Mouse (Mus musculus): Measurements from ENCODE around the gene B4galnt2. TPM values are rescaled to one million over a fixed set of nuclear protein-coding genes. Genes with fewer than 3 reads are reported as not detected.

B4galnt2 gene
- polyA plus RNA-seq, 1 experiment, result not detected

DNA sequence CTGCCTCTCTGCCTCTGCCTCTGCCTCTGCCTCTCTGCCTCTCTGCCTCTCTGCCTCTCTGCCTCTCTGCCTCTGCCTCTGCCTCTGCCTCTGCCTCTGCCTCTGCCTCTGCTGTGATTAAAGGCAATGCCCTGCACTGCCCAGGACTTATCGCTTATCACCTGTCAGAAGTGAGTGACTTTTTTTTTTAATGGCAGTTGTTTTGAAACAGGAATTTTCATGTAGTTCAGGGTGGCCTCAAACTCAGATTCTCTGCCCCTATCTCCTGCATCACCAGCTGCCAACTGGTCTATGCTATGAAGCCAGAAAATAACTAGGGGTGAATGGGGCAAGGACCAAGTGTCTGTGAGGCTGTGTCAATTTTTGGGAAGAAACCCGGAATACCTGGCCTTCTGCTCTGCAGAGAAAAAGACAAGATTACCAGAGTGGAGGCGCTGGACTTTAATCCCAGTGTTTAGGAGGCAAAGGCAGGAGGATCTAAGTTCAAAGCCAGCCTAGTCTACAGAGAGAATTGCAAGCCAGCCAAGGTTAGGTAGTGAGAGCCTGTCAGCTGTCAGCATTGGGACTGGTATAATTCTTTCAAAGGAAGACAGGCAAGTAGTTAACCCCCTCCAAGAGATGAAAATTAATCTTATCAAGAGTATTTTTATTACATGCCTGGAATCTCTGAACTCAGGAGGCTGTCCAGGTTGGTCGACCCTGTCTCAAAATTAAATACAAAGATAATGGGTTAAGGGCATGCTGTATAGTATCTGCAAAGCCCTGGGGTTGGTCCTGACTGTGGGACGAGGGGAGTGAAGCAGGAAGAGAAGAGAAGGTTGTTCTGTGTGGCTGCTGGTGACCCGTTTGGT, 88.1 kb downstream of the B4galnt2 start:
- Histone ChIP-seq H3K4me3 (ENCODE audit: insufficient read depth, poor library complexity, severe bottlenecking) (no peak overlapping the region), H3K36me3 (ENCODE audit: control insufficient read depth, insufficient read depth) (no peaks in the 10 kb centered on the region), H3ac (ENCODE audit: control insufficient read depth, insufficient read length, low read depth) (no peak overlapping the region), H3K79me2 (ENCODE audit: control insufficient read depth, insufficient read depth) (no peaks in the 10 kb centered on the region), H3K79me3 (ENCODE audit: low read depth) (no peaks in the 10 kb centered on the region), H3K27me3 (ENCODE audit: control insufficient read depth, insufficient read depth, insufficient read length) (no peaks in the 10 kb centered on the region)
- TF ChIP-seq FOSL1 (IDR thresholded peaks at IDR 0.05; ENCODE audit: insufficient read depth, low read length, poor library complexity, severe bottlenecking) (no peak), MAX (IDR thresholded peaks at IDR 0.05) (no peak), CEBPB (IDR thresholded peaks at IDR 0.05; ENCODE audit: low read depth) (no peak), MYOG (IDR thresholded peaks at IDR 0.05; ENCODE audit: control insufficient read depth, extremely low read depth, insufficient read length) (no peak), MYOD1 (IDR thresholded peaks at IDR 0.05; ENCODE audit: control insufficient read depth, insufficient read length, low read depth) (no peak), CTCF (IDR thresholded peaks at IDR 0.05; ENCODE audit: control insufficient read depth, insufficient read depth, insufficient read length) (no peak), USF1 (IDR thresholded peaks at IDR 0.05; ENCODE audit: low read depth) (no peak)

GRCm38 (mm10) chr11:95825625-95826024, 89.1 kb downstream of the B4galnt2 start:
- Histone ChIP-seq H3K4me3 (ENCODE audit: insufficient read depth, poor library complexity, severe bottlenecking) (no peak overlapping the region), H3K79me2 (ENCODE audit: control insufficient read depth, insufficient read depth) (no peaks in the 10 kb centered on the region), H3K27me3 (ENCODE audit: control insufficient read depth, insufficient read depth, insufficient read length) (no peaks in the 10 kb centered on the region), H3K79me3 (ENCODE audit: low read depth) (no peaks in the 10 kb centered on the region), H3K36me3 (ENCODE audit: control insufficient read depth, insufficient read depth) (no peaks in the 10 kb centered on the region), H3ac (ENCODE audit: control insufficient read depth, insufficient read length, low read depth) (no peak overlapping the region)
- no peak for TF ChIP-seq MYOD1 (IDR thresholded peaks at IDR 0.05; ENCODE audit: control insufficient read depth, insufficient read length, low read depth)

DNA sequence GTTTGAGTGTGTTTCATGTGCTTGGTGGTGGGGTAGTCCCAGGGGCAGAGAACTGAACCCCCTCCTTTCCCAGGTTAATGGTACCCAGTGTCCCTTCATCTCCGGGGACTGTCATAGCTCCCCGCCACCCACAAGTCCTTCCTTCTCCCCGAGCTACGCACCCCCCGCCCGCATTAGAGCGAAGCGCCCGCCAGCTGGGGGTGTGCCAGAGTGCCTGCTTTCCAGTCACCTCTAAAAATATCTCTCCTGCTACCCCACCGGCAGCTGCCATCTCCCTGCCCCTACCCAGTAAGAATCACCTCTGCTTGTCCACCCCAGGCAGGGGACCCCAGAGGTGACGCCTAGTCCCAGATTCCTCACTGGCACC, 89.8 kb downstream of the B4galnt2 start:
- TF ChIP-seq CTCF (IDR thresholded peaks at IDR 0.05; ENCODE audit: control insufficient read depth, insufficient read depth, insufficient read length) (no peak), MAX (IDR thresholded peaks at IDR 0.05) (no peak), USF1 (IDR thresholded peaks at IDR 0.05; ENCODE audit: low read depth) (no peak), FOSL1 (IDR thresholded peaks at IDR 0.05; ENCODE audit: insufficient read depth, low read length, poor library complexity, severe bottlenecking) (no peak), CEBPB (IDR thresholded peaks at IDR 0.05; ENCODE audit: low read depth) (no peak), MYOD1 (IDR thresholded peaks at IDR 0.05; ENCODE audit: control insufficient read depth, insufficient read length, low read depth) (no peak), MYOG (IDR thresholded peaks at IDR 0.05; ENCODE audit: control insufficient read depth, extremely low read depth, insufficient read length) (no peak)
- peak overlapping the region; percentile 68 for H3ac ChIP-seq (ENCODE audit: control insufficient read depth, insufficient read length, low read depth)
- H3K36me3 ChIP-seq (ENCODE audit: control insufficient read depth, insufficient read depth), result no peaks in the 10 kb centered on the region
- H3K27me3 ChIP-seq (ENCODE audit: control insufficient read depth, insufficient read depth, insufficient read length), result no peaks in the 10 kb centered on the region
- no peaks in the 10 kb centered on the region for H3K79me2 ChIP-seq (ENCODE audit: control insufficient read depth, insufficient read depth)
- H3K4me3 ChIP-seq (ENCODE audit: insufficient read depth, poor library complexity, severe bottlenecking), result peak overlapping the region; percentile 64
- no peaks in the 10 kb centered on the region for H3K79me3 ChIP-seq (ENCODE audit: low read depth)

- Histone ChIP-seq H3K79me3 (ENCODE audit: low read depth) (no peaks in the 10 kb centered on the region), H3K79me2 (ENCODE audit: control insufficient read depth, insufficient read depth) (no peaks in the 10 kb centered on the region), H3K4me3 (ENCODE audit: insufficient read depth, poor library complexity, severe bottlenecking) (peak within 1 kb of the TSS; percentile 64), H3ac (ENCODE audit: control insufficient read depth, insufficient read length, low read depth) (peak within 1 kb of the TSS; percentile 68), H3K36me3 (ENCODE audit: control insufficient read depth, insufficient read depth) (no peaks in the 10 kb centered on the region), H3K27me3 (ENCODE audit: control insufficient read depth, insufficient read depth, insufficient read length) (no peaks in the 10 kb centered on the region)
- TF ChIP-seq MYOD1 (IDR thresholded peaks at IDR 0.05; ENCODE audit: control insufficient read depth, insufficient read length, low read depth) (no peak), USF1 (IDR thresholded peaks at IDR 0.05; ENCODE audit: low read depth) (no peak), MAX (IDR thresholded peaks at IDR 0.05) (peak; percentile 71), CEBPB (IDR thresholded peaks at IDR 0.05; ENCODE audit: low read depth) (no peak)
These were observed 90.4 kb downstream of the B4galnt2 start, which contains the start of gene Phospho1 for GRCm38 (mm10) chr11:95824071-95824876. Gene Phospho1 (plus strand): TSS chr11:95824499.

DNA sequence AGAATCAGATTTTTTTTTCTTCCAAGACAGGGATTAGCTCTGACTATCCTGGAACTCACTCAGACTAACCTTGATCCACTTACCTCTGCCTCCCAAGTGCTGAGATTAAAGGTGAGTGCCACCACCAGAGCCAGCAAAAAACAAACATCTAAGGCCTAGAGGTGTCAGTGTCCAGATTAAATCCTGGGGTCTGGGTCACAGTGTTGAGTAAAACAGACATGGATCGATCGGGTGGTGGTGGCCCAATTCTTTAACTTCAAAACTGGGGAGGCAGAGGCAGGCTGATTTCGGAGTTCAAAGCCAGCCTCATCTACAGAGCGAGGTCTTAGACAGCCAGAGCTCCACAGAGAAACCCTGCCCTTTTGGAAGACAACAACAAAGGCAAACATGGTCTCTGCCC, 92.3 kb downstream of the B4galnt2 start:
- no peak overlapping the region for H3ac ChIP-seq (ENCODE audit: control insufficient read depth, insufficient read length, low read depth)
- H3K27me3 ChIP-seq (ENCODE audit: control insufficient read depth, insufficient read depth, insufficient read length), result no peaks in the 10 kb centered on the region
- no peaks in the 10 kb centered on the region for H3K79me3 ChIP-seq (ENCODE audit: low read depth)

More for the DNA sequence above, 92.3 kb downstream of the B4galnt2 start:
- Histone ChIP-seq H3K79me2 (ENCODE audit: control insufficient read depth, insufficient read depth) (no peaks in the 10 kb centered on the region), H3K4me3 (ENCODE audit: insufficient read depth, poor library complexity, severe bottlenecking) (no peak overlapping the region), H3K36me3 (ENCODE audit: control insufficient read depth, insufficient read depth) (no peaks in the 10 kb centered on the region)
- no peak for TF ChIP-seq FOSL1 (IDR thresholded peaks at IDR 0.05; ENCODE audit: insufficient read depth, low read length, poor library complexity, severe bottlenecking)
- no peak for TF ChIP-seq USF1 (IDR thresholded peaks at IDR 0.05; ENCODE audit: low read depth)
- TF ChIP-seq CEBPB (IDR thresholded peaks at IDR 0.05; ENCODE audit: low read depth), result no peak
- no peak for TF ChIP-seq MYOG (IDR thresholded peaks at IDR 0.05; ENCODE audit: control insufficient read depth, extremely low read depth, insufficient read length)
- TF ChIP-seq MYOD1 (IDR thresholded peaks at IDR 0.05; ENCODE audit: control insufficient read depth, insufficient read length, low read depth), result no peak
- TF ChIP-seq MAX (IDR thresholded peaks at IDR 0.05), result no peak
- TF ChIP-seq CTCF (IDR thresholded peaks at IDR 0.05; ENCODE audit: control insufficient read depth, insufficient read depth, insufficient read length), result no peak
